Mouse (Mus musculus) cortical plate, adult 2 months (tissue): ENCODE data around the gene Copg1. TPM values are rescaled to one million over a fixed set of nuclear protein-coding genes. Genes with fewer than 3 reads are reported as not detected.
"Not testable (repeated sequence)": the region's sequence is repeated elsewhere in the genome, so short reads cannot be mapped to it uniquely, and the experiment has no call there.

ENCODE experiments used
- H3K27ac ChIP-seq: fragments of 200-500 bp; 2 replicates; pipeline ENCODE4 v1.5.1; 2012; ENCODE audit warnings: low read length, control low read depth, inconsistent platforms; ENCODE audit not compliant: insufficient read depth
- H3K4me1 ChIP-seq: fragments of 200-500 bp; 2 replicates; pipeline ENCODE4 v1.6.1; 2011; ENCODE audit warnings: low read length; ENCODE audit not compliant: control insufficient read depth, insufficient read depth
- H3K4me3 ChIP-seq: fragments of 200-500 bp; 2 replicates; pipeline ENCODE4 v1.5.1; 2011; ENCODE audit warnings: mild to moderate bottlenecking, low read length, control low read depth; ENCODE audit not compliant: insufficient read depth
- CTCF ChIP-seq: fragments of 200-500 bp; IDR thresholded peaks from 2 replicates; pipeline ENCODE4 v1.5.1; 2011; ENCODE audit warnings: mild to moderate bottlenecking, control low read depth, low read length; ENCODE audit not compliant: insufficient read depth; ENCODE audit errors: extremely low read depth
- POLR2A ChIP-seq: fragments of 200-500 bp; IDR thresholded peaks from 2 replicates; pipeline ENCODE4 v1.6.1; 2011; ENCODE audit warnings: mild to moderate bottlenecking, low read length, control low read depth; ENCODE audit not compliant: insufficient read depth; ENCODE audit errors: extremely low read depth
- polyA plus RNA-seq: library from polyadenylated mRNA; depleted of rRNA; stranded (reverse); fragments of >200 nt; gene quantifications from 2 replicates; pipeline ENCODE4 v1.2.3, GENCODE M21; 2012; rRNA removed

Copg1 gene
- polyA plus RNA-seq, 1 experiment = 165 TPM

DNA sequence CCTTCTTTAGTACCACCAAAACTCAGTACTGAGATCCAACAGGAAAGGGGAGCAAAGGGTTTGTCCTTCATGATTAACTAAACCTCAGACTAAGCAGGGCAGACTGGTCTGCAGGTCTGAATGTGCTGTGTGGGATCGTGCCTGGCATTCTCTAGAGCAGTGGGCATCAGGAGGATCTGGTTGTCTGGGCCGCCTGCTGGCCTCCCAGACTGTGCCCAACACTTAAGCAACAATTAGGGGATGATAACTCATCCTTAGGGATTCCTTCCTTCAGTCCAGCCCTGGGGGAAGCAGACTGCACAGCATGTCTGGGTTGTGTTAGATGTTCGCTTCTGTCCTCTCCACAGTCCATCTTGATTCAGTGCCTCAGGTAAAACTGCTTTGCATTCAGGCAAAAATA, 51.3 kb downstream of the Copg1 start:
- H3K4me1 ChIP-seq = no peaks in the 10 kb centered on the region
- H3K4me3 ChIP-seq = no peak overlapping the region
- TF ChIP-seq POLR2A = no peak
- no peak for TF ChIP-seq CTCF
- H3K27ac ChIP-seq = no peak overlapping the region

DNA sequence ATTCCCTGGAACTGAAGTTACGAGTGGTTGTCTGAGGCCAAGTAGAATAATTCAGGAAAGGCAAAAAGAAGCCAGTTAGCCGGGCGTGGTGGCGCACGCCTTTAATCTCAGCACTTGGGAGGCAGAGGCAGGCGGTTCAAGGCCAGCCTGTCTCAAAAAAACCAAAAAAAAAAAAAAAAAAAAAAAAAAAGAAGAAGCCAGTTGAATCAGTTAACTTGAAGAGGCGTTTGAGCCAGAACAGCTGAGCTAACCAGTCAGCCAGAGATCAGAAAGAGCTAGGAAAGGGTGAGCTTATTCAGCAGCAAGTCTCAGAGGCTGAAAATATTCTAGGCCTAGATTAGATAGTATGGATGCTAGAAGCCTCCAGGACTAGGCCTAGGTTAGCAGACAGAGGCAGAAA, 54.6 kb downstream of the Copg1 start:
- no peak overlapping the region for H3K27ac ChIP-seq
- TF ChIP-seq POLR2A = no peak
- no peak for TF ChIP-seq CTCF
- H3K4me1 ChIP-seq = no peaks in the 10 kb centered on the region
- H3K4me3 ChIP-seq = no peak overlapping the region

- H3K4me3 ChIP-seq = not testable (repeated sequence)
Measured at GRCm38 (mm10) chr6:87962457-87962856, 74.8 kb downstream of the Copg1 start.

More at GRCm38 (mm10) chr6:87962457-87962856, 74.8 kb downstream of the Copg1 start:
- H3K27ac ChIP-seq, H3K4me1 ChIP-seq: not testable (repeated sequence)

Other genes with a start within 250 kb of the Copg1 start
- 4.6 and 5.0 TPM in 2 replicates for gene Aplf, start 215.6 kb upstream of the Copg1 start, polyA plus RNA-seq
- gene Efcc1, start 156.9 kb upstream of the Copg1 start, polyA plus RNA-seq = 6.3 and 6.7 TPM in 2 replicates
- 1.6 and 1.7 TPM in 2 replicates for gene Gp9, start 109.7 kb upstream of the Copg1 start, polyA plus RNA-seq
- gene Rab43, start 75.7 kb upstream of the Copg1 start, polyA plus RNA-seq = 13.9 and 14.4 TPM in 2 replicates
- 4.3 and 5.6 TPM in 2 replicates for gene Gm45140, start 52.0 kb upstream of the Copg1 start, polyA plus RNA-seq
- 25.1 and 30.5 TPM in 2 replicates for gene Isy1, start 49.0 kb upstream of the Copg1 start, polyA plus RNA-seq
- 303 and 320 TPM in 2 replicates for gene Cnbp, start 36.7 kb upstream of the Copg1 start, polyA plus RNA-seq
- 39.8 and 44.0 TPM in 2 replicates for gene Hmces, start 26.1 kb downstream of the Copg1 start, polyA plus RNA-seq
- gene H1fx, start 93.8 kb downstream of the Copg1 start, polyA plus RNA-seq = 53.1 and 58.3 TPM in 2 replicates
- gene Rab7, start 157.5 kb downstream of the Copg1 start, polyA plus RNA-seq = 429 and 432 TPM in 2 replicates
- 144 and 150 TPM in 2 replicates for gene Rpn1, start 196.7 kb downstream of the Copg1 start, polyA plus RNA-seq